Mouse (Mus musculus) inflammation-experienced regulatory T-cells (primary cell): ENCODE results near the gene Olfr702. TPM values are rescaled to one million over a fixed set of nuclear protein-coding genes. Genes with fewer than 3 reads are reported as not detected.

Source experiments
- polyA plus RNA-seq, 2 experiments: library from polyadenylated mRNA; unstranded; fragments of 100-300 nt; shearing (Covaris generic); gene quantifications; one replicate each; pipeline ENCODE4 v1.2.1; 2017

Olfr702 gene
- polyA plus RNA-seq: not detected

DNA sequence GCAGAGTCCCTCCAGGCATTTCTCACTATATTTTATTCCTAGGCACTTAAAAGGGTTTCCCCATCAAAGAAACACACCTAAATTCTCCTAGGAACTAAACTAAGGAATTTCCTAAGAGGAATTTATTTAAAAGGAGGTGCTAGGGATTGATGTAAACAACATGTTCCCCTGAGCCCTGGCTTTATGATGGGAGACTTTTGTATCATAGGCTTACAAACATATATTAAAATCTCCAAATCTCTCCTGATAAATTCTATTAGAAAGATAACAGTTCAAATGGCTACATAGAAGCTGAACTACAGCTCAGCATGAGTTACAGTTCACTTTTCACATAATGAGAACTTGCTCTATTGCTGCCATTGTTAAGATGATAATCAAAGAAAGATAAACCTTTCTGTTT, at the start of gene Olfr702:
Olfr702 (minus strand) TSS at position 101 of the 400 bp plus-strand sequence.

GRCm38 (mm10) chr7:106876791-106877190, 43.1 kb upstream of the Olfr702 start, which contains the start of gene Olfr705:
TSS of gene Olfr705 (minus strand) at chr7:106876891.

DNA sequence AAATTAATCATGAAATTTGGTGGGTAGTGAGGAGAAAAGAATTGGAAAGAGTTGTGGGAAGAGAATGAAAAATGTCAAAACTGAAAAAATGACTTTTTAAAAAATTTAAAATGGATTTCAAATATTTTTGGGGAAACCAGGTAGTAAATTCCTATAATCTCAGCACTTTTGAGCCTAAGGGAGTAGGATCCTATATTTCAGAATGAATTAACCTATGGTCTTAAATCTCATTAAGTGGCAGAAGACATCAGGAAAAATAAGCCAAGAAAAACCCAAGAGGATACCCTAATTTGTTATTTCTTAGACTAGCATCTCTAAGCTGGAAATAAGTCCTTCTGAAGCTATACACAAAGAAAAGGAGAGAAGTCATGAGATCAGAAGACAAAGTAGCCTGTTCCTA, 29.2 kb upstream of the Olfr702 start, which contains the start of gene Olfr704:
Olfr704 (plus strand) TSS at position 301 of the 400 bp plus-strand sequence.

GRCm38 (mm10) chr7:106843060-106843459, 9.4 kb upstream of the Olfr702 start, which contains the start of gene Olfr703:
TSS of gene Olfr703 (plus strand) at chr7:106843360.

GRCm38 (mm10) chr7:106813829-106814228, 19.9 kb downstream of the Olfr702 start, which contains the start of gene Olfr701:
TSS of gene Olfr701 (plus strand) at chr7:106814129.

GRCm38 (mm10) chr7:106808734-106809133, 25.0 kb downstream of the Olfr702 start, which contains the start of gene Olfr700:
TSS of gene Olfr700 (minus strand) at chr7:106808834.

GRCm38 (mm10) chr7:106793098-106793497, 40.6 kb downstream of the Olfr702 start, which contains the start of gene Olfr699:
TSS of gene Olfr699 (minus strand) at chr7:106793198.

Other genes with a start within 250 kb of the Olfr702 start
- gene Olfr693, start 153.3 kb downstream of the Olfr702 start, polyA plus RNA-seq: not detected
- not detected for gene Olfr694, start 142.1 kb downstream of the Olfr702 start, polyA plus RNA-seq
- gene Olfr695, start 117.5 kb downstream of the Olfr702 start, polyA plus RNA-seq: under 1 TPM in 1 of 2 experiments, not detected in 1; 0.76 TPM
- under 1 TPM in 1 of 2 experiments, not detected in 1; 0.55 TPM for gene Olfr697, start 91.5 kb downstream of the Olfr702 start, polyA plus RNA-seq
- under 1 TPM in 1 of 2 experiments, not detected in 1; 0.59 TPM for gene Olfr698, start 78.5 kb downstream of the Olfr702 start, polyA plus RNA-seq
- under 1 TPM in 1 of 2 experiments, not detected in 1; 0.53 TPM for gene Olfr699, start 40.7 kb downstream of the Olfr702 start, polyA plus RNA-seq
- gene Olfr700, start 25.1 kb downstream of the Olfr702 start, polyA plus RNA-seq: not detected
- under 1 TPM in 1 of 2 experiments, not detected in 1; 0.12 TPM for gene Olfr701, start 19.8 kb downstream of the Olfr702 start, polyA plus RNA-seq
- not detected for gene Olfr703, start 9.5 kb upstream of the Olfr702 start, polyA plus RNA-seq
- gene Olfr704, start 29.3 kb upstream of the Olfr702 start, polyA plus RNA-seq: not detected
- gene Olfr705, start 43.0 kb upstream of the Olfr702 start, polyA plus RNA-seq: not detected
- gene Olfr706, start 54.3 kb upstream of the Olfr702 start, polyA plus RNA-seq: under 1 TPM in 1 of 2 experiments, not detected in 1; 0.19 TPM
- under 1 TPM in 1 of 2 experiments, not detected in 1; 0.55 TPM for gene Olfr707, start 67.3 kb upstream of the Olfr702 start, polyA plus RNA-seq
- not detected for gene Olfr1532-ps1, start 74.1 kb upstream of the Olfr702 start, polyA plus RNA-seq
- gene Olfr709-ps1, start 98.3 kb upstream of the Olfr702 start, polyA plus RNA-seq: under 1 TPM; 0.05 to 0.88 TPM
- gene Olfr710, start 114.4 kb upstream of the Olfr702 start, polyA plus RNA-seq: not detected
- under 1 TPM in 1 of 2 experiments, not detected in 1; 0.04 TPM for gene Olfr6, start 130.0 kb upstream of the Olfr702 start, polyA plus RNA-seq
- not detected for gene Olfr711, start 141.6 kb upstream of the Olfr702 start, polyA plus RNA-seq
- gene Olfr2, start 172.2 kb upstream of the Olfr702 start, polyA plus RNA-seq: under 1 TPM in 1 of 2 experiments, not detected in 1; 0.38 TPM
- not detected for gene Olfr713, start 197.3 kb upstream of the Olfr702 start, polyA plus RNA-seq
- not detected for gene Olfr714, start 237.1 kb upstream of the Olfr702 start, polyA plus RNA-seq